Comparison of ENCODE assay signal across 9 mouse cellular contexts in genomic region chr14:72516376-72516775, GRCm38 (mm10). TPM values are rescaled to one million over a fixed set of nuclear protein-coding genes. Genes with fewer than 3 reads are reported as not detected.
DNase-seq lines count a peak whose midpoint lies in the region; ATAC-seq and TF ChIP-seq lines count a peak whose summit lies in the region.
"Had no signal": no experiment of that assay in that cellular context is flagged by ENCODE, and none has a peak within 500 bp of the region (broad histone marks: within the 10 kb centered on the region; RNA-seq: fewer than 3 reads in every experiment).

No protein-coding gene starts in this region.

- ATAC-seq in heart, embryonic 14.5 days (ENCODE audit: insufficient number of reproducible peaks, insufficient read depth, low FRiP score, low read depth), result no peak
- ATAC-seq in Patski, result no peak
- no peak for ATAC-seq in neural tube, embryonic 11.5 days (ENCODE audit: insufficient read depth, low FRiP score, low TSS enrichment)
- no peak for ATAC-seq in monocyte, adult 5-6 weeks (replicated peaks; ENCODE audit: insufficient number of reproducible peaks, low FRiP score, low TSS enrichment, poor library complexity, severe bottlenecking)

- H3K4me2 ChIP-seq in heart, embryonic 14.5 days (ENCODE audit: low read length), result peak overlapping the region; percentile 37
- H3K4me2 ChIP-seq in neural tube, embryonic 11.5 days (ENCODE audit: low read depth), result no peak overlapping the region
- H3K4me2 ChIP-seq: limb, embryonic 15.5 days had no signal

- in situ Hi-C loops in Patski (cut with MboI; ENCODE audit: low pct_unique_long_range_greater_than_20kb), result loop anchor here (10.0 kb wide), 1 partner anchor 142 kb away; no protein-coding TSS in a partner anchor

- no peak for DNase-seq in heart, adult 9 months (ENCODE audit: low spot score in 2 of 2)
- DNase-seq in 416B (ENCODE audit: low read depth), result peak; percentile 29
- no peak for DNase-seq in Patski (ENCODE audit: low read depth, low spot score)
- peak; percentile 21 to 25 for DNase-seq in frontal cortex, postnatal 25 days (ENCODE audit: low spot score in 2 of 2)
- DNase-seq in layer of hippocampus, postnatal 36 days, result peak; percentile 50 to 52
- peak; percentile 64 for DNase-seq in neural tube, embryonic 11.5 days (ENCODE audit: low spot score)

- WGBS in heart, embryonic 14.5 days, result 16% methylated on average over 5 of the region's 5 CpGs
- 30% methylated on average over 5 of the region's 5 CpGs for WGBS in neural tube, embryonic 11.5 days

- H3K4me3 ChIP-seq in heart, embryonic 14.5 days (ENCODE audit: control insufficient read depth in 1 of 2, insufficient read depth in 1 of 2, low read depth in 1 of 2, low read length in 2 of 2), result no peak overlapping the region
- no peak overlapping the region for H3K4me3 ChIP-seq in neural tube, embryonic 11.5 days (ENCODE audit: low read depth, low read length)
- H3K4me3 ChIP-seq: limb, embryonic 15.5 days had no signal

- no peaks in the 10 kb centered on the region for H3K27me3 ChIP-seq in heart, embryonic 14.5 days (ENCODE audit: control insufficient read depth, insufficient read depth, low read length)
- H3K27me3 ChIP-seq in Patski, result no peaks in the 10 kb centered on the region
- H3K27me3 ChIP-seq in neural tube, embryonic 11.5 days (ENCODE audit: control insufficient read depth, insufficient read depth, low read length), result no peaks in the 10 kb centered on the region
- H3K27me3 ChIP-seq: limb, embryonic 15.5 days had no signal

- H3K36me3 ChIP-seq in heart, embryonic 14.5 days (ENCODE audit: control insufficient read depth, insufficient read depth, low read length), result no peaks in the 10 kb centered on the region
- no peaks in the 10 kb centered on the region for H3K36me3 ChIP-seq in neural tube, embryonic 11.5 days (ENCODE audit: control insufficient read depth, insufficient read depth, low read length)
- H3K36me3 ChIP-seq: limb, embryonic 15.5 days had no signal

- no peak overlapping the region for H3K9ac ChIP-seq in heart, embryonic 14.5 days (ENCODE audit: low read length)
- no peak overlapping the region for H3K9ac ChIP-seq in neural tube, embryonic 11.5 days (ENCODE audit: low read length)
- H3K9ac ChIP-seq: limb, embryonic 15.5 days had no signal

- POLR2A ChIA-PET in Patski (lab: Charles Lee), result interaction anchor here (0.6 kb wide), 1 partner anchor 393 kb away, joined by 5 read pairs; no protein-coding TSS in a partner anchor

- no peaks in the 10 kb centered on the region for H3K9me3 ChIP-seq in heart, embryonic 14.5 days (ENCODE audit: control insufficient read depth, low read length)
- no peaks in the 10 kb centered on the region for H3K9me3 ChIP-seq in neural tube, embryonic 11.5 days (ENCODE audit: control insufficient read depth, low read length)
- H3K9me3 ChIP-seq: limb, embryonic 15.5 days had no signal

- CTCF ChIA-PET in Patski (lab: Charles Lee), result interaction anchor here (1.4 to 1.7 kb wide), 2 partner anchors 13 to 25 kb away, joined by 4 to 5 read pairs; no protein-coding TSS in a partner anchor

- TF ChIP-seq CTCF in Patski (IDR thresholded peaks at IDR 0.05), result peak; percentile 74

- no peak overlapping the region for H3K27ac ChIP-seq in heart, embryonic 14.5 days (replicated peaks in 1 of 2; ENCODE audit: control insufficient read depth in 1 of 2, insufficient read depth in 1 of 2, low read depth in 2 of 2, low read length in 2 of 2)
- no peak overlapping the region for H3K27ac ChIP-seq in neural tube, embryonic 11.5 days (ENCODE audit: low read depth, low read length)
- H3K27ac ChIP-seq: limb, embryonic 15.5 days had no signal

- H3K4me1 ChIP-seq in heart, embryonic 14.5 days (ENCODE audit: control insufficient read depth in 2 of 2, insufficient read depth in 2 of 2, low read length in 2 of 2), result no peaks in the 10 kb centered on the region
- H3K4me1 ChIP-seq in neural tube, embryonic 11.5 days (ENCODE audit: control insufficient read depth, insufficient read depth, low read length), result no peaks in the 10 kb centered on the region
- H3K4me1 ChIP-seq: limb, embryonic 15.5 days had no signal

RNA-seq across cellular contexts. Expression of gene Gm9195, which starts 24.7 kb away (rescaled TPM):
- polyA plus RNA-seq in heart, embryonic 14.5 days (2014; fragmentation: Nextera tagmentation; extraction: Ambion mirVana), result not detected in 2 replicates
- not detected for polyA plus RNA-seq in Patski (2021)
- total RNA-seq in layer of hippocampus, postnatal 36 days (2021), result not detected
- polyA plus RNA-seq in neural tube, embryonic 11.5 days (2014; fragmentation: Nextera tagmentation; extraction: Ambion mirVana), result not detected in 2 replicates
- total RNA-seq in monocyte, adult 5-6 weeks (2017), result not detected in 3 replicates
- polyA plus RNA-seq: limb, embryonic 15.5 days had no signal

Comparison
In these comparisons a context has a peak if more than half of its experiments do, and no peak if none do; other contexts are left out.
1. DNase-seq: peak in 416B (single experiment), frontal cortex, postnatal 25 days (2 of 2), layer of hippocampus, postnatal 36 days (2 of 2) and neural tube, embryonic 11.5 days (single experiment); none in heart, adult 9 months (0 of 2) and Patski (single experiment).